Mouse (Mus musculus) ZHBTc4 (cell line): ENCODE data around the gene G430095P16Rik.

ENCODE experiments used
- DNase-seq: peaks from one replicate; pipeline ENCODE4 v3.0.0-alpha.2; 2011; ENCODE audit warnings: low read depth, low spot score

The G430095P16Rik gene

DNA sequence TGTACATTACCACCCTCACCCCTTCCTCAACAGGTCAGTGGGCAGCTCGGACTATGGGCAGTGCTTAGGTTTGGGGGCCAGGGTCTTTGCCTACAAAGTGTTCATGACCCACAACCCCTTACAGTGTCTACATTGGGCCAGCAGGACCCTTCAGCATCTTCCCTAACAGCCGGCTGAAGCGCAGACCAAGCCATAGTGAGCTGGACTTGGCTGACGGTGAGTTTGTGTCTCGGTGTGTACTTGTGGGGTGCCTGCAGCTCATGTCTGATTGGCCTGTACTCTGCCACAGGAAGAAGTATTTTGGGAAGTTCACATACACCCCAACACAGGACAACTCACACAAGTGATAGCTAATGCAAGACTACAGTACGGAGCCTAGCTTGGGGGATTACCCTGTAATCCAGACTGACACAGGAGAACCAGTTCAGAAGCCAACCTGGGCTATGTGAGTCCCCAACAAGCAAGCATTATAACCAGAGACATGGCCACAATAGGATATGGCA, 19.8 kb upstream of the G430095P16Rik start:
- no peak for DNase-seq

DNA sequence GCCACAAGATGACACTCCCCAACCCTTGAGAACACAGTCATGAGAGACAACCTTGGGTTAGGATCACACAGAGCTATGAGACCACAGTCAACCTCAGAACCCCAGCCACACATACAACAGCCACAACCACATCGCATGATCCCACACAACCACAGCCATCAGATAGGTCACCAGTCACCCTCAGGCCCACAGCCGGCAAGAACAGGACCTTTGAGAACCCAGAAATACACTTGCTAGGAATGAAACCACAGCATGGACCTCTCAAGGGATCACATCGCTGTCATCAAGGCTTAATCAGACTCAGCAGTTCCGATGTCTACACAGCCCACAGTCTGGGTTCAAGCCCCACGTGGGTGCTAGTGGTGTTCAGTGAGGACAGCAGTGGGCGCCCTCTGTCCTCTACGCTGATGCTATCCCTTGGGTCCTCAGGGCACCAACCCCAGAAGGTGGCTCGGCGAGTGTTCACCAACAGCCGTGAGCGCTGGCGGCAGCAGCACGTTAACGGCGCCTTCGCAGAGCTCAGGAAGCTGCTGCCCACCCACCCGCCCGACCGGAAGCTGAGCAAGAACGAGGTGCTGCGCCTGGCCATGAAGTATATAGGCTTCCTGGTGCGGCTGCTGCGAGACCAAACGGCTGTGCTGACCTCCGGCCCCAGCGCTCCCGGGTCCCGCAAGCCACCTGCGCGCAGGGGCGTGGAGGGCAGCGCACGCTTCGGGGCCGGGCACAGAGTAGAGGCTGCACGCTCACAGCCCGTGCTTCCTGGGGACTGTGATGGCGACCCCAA, 19.1 kb upstream of the G430095P16Rik start:
- no peak for DNase-seq

DNA sequence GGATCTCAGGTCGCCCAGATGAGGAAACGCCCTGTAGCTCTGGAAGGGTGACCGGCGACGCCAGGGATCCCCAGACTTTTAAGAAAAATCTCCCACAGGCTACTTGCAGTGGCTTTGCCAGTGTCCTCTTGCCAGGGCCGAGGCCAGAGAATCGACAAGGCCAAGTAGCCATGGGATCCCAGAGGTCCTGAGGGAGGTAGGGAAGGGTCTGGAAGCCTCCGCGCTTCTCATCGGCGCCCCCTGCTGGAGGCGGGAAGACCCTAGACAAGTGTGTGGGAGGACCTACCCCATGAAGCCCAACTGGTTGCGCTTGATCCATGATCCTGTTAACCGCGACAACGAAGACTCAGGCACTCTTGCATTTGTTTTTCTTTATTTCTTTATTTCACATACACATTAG, 18.5 kb upstream of the G430095P16Rik start:
- DNase-seq: peak; percentile 96

DNA sequence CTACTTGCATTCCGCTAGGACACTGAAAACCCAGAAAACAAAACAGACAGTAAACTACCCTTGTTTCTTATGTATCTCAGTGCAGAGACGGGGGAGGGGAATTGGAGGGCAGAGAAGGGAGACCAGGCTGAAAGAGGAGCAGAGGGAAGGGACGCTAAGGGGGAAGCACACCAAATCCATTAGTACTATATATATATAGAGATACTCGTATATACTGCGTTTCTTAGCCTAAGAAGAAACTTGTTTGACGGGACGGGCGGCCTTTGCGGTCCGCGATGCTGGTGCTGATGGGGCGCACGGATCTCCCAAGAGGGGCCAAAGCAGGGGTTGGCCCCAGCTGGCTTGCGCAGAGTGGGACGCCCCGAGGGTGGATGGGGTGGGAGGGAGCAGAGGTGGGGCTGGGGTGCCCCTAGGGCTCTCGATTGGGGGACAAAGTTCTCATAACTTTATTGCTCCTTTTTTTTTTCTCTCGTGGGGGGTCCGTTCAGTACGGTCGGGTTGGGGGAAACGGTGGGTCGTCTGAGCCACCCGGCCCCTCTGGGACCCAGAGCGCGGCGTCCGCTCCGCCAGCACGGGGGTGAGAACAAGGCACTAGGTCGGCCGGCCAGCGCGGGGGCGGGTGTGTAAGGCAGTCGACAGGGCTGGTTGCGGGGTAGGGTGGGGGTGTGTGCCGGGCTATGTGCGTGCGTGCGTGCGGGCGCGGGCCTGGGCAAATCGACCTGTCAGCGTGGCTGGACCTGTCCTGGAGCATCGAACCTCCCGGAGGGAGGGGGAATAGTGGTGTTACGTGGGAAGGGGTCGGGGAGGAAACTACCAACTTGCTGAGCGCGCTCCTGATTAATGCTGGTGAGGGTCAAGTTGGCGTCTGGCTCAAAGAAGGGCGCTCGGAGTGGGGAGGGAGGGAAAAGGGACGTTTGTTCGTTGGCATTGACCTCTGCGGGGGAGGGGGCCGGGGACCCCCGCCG, 17.7 kb upstream of the G430095P16Rik start:
- peak; percentile 59 for DNase-seq

DNA sequence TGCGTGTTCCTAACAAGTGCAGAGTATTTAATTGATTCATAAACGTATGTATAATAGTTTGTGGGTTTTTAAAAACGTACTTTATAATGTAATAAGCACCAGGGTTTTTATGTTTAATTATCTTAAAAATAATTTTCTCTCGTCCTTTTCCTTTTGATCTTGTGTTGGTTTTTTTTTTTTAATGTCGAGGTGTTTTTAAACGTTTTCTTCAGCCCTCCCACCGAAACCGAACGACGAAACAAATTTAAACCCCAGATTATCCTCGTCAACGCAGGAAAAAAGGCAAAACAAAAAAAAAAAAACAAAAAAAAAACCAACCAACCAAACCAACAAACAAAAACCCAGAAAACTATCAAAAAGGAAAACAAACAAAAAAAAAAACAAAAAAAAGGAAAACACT, 16.8 kb upstream of the G430095P16Rik start:
- no peak for DNase-seq

DNA sequence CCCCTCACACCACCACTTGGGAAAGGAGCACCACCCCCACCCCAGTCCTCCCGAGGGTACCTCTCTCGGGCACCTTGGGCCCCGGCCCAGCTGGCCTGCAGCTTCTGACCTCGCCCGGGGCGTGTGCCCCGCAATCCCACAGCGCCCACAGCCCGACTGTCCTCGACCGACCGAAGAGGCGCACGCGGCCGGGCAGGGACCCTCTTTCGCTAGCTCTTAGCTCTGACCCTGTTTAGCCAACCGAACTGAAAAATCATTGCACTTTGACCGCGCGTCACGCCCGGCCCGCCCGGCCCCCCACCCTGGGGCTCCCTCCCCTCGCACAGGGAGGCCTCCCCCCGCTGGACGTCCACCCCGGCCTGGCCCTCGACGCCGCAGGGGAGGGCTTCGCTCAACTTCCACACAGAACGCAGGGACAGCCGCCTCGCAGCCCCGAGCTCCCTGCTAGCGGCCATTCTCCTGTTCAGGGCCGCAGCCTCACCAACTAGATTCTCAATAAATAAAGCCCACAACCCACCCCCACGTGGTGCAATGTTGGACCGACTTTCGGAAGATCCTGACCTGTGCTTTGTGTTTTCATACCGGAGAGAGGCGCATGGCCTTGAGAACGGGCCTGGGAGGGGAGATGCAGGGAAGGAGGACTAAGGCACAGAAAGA, 16.1 kb upstream of the G430095P16Rik start:
- DNase-seq: no peak

DNA sequence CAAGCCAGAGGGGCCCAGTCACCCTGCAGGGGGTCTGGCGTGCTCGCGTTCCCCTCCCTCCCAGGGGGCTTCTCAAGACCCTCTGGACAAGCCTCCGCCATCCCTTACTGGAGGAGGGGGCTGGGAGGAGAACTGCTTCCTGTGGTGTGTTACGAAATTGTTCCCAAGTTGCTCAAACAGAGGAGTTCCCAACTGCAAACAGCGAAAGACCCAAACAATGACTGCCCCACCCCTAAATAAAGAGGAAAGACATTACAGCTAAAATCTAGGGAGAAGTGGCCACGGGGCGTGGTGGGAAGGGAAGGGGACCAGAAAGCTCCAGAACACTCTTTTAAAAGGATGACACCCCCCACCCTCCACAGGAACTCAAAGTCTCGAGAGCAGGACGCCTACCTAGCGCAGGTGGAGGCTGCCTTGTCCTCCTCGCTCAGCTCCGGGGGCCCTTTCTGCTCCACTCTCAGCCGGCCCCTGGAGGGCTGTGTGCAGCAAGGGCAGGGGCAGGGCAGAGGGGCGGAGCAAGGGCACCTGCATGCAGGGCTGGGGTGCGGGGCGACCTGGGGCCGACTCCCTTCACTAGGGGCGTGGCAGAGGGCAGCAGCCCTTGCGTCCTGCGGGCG, 15.4 kb upstream of the G430095P16Rik start:
- no peak for DNase-seq

DNA sequence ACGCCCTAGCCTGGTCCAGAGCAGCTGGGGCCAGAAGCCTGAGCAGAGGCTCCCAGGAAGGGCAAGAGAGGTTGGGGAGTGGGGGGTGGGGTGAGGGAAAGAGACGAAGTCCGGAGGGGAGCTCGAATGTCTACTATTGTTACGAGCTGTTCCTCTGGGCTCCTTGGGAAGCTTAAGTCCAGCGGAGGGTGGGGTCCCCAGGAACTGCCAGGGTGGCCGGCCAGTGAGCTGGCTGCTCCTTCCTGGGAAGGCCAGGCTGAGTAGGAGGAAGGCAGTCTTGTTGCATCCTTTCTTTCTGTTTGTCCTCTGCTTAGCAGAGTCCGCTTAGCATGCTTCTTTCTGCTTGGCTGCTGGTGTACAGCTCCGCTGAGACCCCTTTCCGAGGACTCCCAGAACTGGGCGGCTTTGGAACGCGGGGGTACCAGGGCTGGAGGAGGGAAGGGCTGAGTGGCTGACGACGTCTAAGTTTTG, 14.7 kb upstream of the G430095P16Rik start:
- DNase-seq: no peak

DNA sequence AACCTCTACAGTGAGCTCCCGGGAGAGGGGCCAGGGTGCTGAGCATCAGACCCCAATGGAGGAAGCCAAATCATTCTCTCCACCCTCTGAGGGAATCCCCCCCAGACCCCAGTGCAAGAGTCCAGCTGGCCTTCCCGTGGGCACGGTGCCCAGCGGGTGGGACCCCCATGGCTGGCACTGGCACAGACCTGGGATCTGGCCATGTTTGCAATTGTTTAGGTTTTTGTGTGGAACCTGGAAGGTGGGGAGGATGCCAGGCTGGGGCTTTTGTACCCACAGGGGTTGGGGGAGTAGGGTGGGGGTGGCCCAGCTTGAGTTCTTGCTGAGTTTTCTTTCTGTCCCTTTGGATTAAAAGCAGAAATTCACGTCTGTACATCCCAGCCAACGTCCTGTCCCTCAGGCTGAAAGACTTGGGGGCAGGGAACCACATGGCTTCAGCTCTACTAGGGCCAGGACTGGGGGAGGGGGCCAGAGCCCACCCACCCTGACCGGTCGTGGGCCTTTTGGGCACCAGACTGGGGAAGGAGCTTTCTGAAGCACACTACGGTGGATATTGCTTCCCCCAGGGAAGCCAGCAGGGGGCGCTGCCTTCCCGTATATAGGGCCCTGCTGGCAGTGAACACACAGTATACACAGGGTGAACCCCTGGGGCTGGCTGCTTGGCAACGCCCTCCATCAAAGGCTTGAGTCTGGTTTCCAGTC, 13.9 kb upstream of the G430095P16Rik start:
- DNase-seq: peak; percentile 93

DNA sequence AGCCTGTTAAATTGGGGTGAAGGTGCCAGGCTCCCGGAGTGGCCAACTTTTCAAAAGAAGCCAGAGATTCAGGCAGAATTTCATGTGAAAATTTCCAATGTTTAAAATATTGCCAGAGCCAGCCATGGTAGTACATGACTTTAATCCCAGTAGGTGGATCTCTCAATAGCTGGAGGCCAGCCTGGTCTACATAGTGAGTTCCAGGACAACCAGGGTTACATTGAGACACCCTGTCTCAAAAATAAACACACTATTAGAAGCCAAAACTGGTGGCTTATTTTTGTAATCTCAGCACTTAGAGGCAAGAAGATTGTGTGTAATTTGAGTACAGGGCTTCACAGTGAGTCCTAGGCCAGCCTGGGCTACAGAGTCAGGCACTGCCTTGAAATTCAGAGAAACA, 12.9 kb upstream of the G430095P16Rik start:
- DNase-seq: no peak

DNA sequence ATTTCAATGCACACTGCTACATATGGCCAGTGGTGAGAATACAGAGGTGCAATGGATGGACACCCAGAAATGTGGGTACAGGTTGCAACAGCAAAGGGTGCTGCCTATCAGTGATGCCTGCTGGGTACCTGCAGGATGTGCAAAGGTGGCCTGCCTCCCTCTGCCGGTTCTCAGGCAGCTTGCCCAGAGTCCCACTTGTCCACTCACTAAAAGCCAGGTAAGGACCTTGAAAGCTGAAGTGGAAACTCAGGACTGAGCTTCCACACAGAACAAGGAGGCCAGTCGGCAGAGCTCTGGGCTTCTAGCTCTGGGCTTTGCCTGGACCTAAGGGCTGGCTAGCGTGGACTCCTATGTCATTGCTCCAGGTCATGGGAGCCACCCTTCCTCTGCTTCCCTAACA, 11.5 kb upstream of the G430095P16Rik start:
- DNase-seq: no peak

DNA sequence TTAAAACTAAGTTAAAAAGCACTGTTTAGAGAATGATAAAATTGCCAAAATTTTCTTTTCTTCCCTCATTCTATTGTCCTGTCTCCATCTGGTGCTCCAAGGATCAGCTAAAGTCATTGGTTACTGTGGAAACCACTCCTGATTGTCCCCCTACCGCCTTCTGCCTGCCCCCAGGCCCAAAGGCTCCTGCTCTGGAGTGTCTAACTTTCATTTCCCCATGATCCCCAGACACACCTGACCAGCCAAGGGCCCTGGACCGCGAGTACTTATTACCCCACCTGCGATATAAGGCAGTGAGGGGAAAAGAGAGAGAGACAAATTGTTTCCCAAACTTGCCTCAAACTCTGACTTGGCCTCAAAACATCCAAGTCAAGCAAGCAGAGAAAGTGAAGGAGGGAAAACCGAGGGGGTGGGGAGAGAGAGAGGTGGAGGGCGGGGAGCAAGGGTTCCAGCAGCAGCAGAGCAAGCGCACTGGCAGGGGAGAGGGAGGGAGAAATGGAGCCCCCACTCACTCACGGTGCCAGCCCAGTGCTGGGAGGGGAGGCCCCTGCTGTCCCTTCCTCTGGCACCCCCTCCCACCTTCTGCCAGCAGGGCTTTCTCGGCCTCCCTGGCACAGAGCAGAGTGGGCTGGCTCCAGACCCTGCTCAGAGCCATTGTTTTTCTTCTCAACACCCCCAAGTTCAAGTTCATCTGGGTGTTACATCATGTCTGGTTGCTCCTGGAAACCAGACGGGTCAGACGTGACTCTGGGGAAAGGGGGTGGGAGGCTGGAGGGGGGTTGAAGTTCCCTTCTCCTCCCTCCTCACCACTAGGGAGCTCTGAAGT, 10.7 kb upstream of the G430095P16Rik start:
- DNase-seq: no peak

DNA sequence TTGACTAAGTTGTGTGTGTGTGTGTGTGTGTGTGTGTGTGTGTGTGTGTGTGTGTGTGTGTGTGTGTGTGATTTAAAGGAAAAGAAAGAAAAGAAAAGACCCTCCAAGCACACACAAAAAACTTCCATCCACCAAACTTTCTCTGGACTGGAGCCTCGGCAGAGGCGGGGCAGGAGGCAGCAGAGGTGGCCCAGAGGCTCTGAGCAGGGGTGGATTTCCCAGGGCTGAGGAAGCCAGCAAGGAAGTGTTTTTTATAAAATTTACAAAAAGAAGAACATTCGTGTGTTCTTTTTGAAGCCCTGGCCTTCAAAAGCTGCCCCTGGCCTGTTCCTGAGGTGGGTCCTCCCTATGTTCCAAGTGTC, 10.1 kb upstream of the G430095P16Rik start:
- DNase-seq: no peak

DNA sequence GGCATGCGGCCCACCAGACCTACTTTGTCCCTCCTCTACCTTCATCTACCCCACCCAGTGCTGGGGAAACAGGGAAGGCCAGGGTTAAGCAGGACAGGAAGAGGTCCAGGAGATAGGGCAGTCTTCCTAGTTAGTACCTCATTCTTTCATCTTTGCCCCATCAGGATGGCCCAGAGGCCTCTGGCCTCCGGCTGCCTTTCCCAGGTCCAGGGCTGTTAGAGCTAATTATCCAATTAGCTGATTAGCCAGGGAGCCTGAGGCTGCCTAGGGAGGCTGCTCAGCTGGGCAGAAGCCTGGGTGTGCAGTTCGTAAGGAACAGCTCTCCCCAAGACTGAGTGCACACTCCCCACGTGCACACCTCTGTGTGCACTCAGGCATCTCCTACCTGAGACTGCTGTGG, 9.4 kb upstream of the G430095P16Rik start:
- no peak for DNase-seq

DNA sequence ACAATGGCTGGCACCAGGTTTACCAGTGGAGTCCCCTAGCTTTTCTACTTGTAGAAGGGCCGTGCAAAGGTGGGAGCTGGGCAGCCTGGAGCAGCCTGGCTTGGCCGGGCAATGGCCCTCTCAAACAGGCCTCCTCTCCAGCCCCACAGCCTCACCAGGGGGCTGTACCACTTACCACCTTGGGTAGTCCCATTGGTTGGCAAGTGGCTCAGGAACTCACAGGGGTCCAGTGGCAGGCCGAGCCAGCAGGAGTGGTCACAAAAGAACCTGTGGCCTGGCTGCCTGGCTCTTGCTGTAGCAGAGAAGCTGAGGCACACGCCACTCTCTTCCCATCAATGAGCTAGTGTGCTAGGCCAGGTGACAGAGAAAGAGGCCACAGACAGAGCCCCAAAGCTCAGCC, 8.6 kb upstream of the G430095P16Rik start:
- no peak for DNase-seq

DNA sequence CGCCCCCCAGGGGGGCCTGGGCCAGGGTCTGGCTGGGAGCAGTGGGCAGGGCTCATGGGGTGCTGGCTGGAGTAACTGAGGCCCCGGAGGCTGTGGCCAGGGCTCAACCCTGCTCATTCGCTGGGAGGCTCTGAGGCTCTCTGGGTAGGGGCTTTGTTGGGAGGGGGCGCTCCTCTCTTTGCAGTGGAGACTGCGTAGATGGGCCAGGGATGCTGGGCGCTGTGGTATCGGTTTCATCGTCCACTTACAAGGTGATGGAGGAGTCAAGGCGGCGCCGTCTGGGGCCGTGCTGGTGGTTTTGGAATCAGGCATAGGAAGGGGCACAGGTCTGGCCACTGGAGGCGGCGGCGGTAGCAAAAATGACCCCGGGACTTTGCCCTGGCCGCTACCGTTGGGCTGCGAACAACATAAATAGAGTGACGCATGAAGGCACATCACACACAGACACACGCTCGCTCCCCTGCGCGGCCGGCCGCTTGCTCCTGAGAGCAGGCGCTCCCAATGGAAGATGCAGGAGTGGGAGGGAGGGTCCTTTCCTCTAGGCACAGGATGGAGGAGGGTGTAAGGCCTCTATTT, 6.8 kb upstream of the G430095P16Rik start:
- no peak for DNase-seq

DNA sequence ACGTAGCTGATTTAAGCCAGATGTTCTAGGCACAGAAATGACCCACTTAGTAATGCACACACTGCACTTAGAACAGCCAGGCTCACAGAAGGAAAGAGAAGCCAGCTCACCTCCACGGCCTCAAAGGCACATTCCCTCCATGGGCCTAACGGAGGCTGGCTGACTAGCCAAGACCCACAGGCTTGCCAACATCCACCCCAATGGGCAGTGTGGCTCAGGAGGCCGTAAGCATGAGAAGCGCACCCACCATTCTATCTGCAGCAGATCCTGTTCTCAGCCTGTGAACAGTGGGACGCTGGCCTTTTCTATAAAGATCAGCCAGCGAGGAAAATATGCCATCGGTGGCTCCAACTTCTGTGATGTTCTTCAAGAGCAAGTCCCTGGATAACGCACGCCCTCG, 6.0 kb upstream of the G430095P16Rik start:
- no peak for DNase-seq

DNA sequence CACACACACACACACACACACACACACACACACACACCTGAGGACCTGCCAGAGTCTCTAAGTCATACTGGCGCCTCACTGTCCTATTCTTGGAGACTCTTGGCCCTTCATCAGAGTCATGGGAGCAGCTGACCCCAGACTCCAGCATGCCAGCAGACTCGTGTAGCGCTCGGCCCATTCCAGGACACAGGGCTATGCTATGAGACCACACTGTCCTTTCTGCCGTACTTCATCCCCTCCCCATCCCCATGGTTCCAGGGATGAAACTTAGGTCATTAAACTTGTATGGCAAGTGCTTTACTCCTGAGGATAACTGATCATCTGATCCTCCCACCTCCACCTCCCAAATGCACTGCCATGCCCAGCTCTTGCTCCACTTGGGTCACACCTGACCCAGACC, 4.3 kb upstream of the G430095P16Rik start:
- no peak for DNase-seq

DNA sequence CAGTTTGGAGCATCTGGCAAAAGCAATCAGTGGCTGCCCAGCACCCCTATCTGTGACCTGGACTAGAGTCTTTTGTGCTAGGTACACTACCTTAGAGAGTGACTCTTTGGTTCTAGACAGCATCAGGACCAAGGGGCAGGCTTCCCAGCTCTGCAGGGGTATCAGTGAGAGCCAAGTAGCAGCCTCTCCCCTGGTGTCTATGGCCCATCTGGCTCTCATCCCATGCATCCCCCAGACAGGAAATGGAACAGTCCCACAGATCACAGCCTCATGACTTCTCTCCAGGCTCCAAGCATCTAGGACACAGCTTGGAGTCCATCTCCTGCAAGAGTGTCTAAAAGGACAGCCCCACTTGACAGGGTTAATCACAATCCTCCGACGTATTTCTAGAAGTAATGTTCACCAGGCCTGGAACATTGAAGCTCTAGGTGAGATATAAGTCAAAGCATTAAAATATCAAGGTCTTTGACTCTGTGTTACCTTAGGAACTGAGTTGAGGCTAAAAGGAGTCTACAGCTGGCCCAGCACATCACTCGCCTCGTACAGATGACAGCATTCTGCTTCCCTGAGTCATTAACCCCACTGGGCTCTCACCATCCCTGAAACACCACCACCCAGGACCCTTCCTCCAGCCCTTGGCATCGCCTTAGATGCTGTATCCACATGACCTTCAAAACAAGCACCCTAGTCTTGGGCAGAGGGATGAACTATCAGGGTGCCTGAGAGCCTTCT, 3.7 kb upstream of the G430095P16Rik start:
- DNase-seq: no peak
